Mouse (Mus musculus): Measurements from ENCODE around the gene Pik3r2.

Pik3r2 gene

DNA sequence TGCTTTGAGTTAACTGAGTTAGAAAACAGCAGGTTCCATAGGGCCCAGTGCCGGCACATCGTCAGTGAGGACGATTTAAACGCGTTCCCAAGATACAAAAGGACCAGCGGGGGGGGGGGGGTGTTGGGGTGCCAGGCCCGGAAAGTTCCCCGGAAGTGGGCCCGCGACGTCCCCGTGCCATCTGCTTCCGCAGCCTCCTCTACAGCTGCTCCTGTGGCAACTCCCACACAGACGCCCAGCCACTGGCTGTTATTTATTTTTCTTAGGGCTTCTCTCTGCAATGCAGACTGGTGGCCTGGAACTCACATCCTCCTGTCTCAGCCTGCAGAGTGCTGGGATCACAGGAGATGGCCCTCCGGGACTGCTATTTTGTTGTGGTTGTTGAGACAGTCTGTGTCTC, 24.6 kb upstream of the Pik3r2 start:
- no peak for DNase-seq (ENCODE audit: low read depth, low spot score)

DNA sequence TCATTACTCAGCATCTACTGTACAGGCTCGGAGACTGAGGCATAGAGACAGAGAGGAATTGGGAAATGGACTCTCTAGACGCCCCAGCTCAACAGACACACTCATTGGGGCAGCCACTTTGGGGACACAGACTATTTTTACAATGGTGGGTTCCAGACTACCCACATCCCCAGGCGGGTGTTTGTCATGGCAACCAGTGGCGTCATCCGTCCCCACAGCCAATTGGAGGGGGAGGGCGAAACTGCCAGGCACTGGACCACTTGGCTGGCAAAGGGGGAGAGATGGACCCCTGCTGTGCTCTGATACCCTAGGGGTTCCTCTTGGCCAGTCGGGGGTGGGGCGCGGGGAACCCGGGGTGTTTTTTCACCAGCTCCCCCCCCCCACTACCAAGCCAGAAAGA, 24.1 kb upstream of the Pik3r2 start:
- DNase-seq (ENCODE audit: low read depth, low spot score), result no peak

DNA sequence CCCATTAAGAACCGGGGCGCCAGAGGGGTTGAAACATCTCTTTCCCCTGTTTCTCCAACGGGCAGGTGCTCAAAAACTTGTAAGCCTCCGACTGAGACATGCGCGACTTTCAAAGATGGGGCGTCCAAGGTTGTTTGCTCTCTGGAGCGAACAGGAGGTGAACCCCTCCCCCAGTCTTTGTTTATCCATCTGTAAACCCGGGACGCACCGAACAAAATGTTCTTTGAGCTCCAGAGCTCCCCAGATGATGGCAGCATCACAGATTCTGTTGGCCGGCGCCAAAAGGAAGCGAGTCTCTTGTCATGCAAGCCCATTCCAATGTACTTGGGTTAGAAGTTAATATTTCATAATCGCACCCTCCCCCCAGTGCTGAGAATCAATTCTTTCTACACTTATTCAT, 21.8 kb upstream of the Pik3r2 start:
- DNase-seq (ENCODE audit: low read depth, low spot score), result no peak

DNA sequence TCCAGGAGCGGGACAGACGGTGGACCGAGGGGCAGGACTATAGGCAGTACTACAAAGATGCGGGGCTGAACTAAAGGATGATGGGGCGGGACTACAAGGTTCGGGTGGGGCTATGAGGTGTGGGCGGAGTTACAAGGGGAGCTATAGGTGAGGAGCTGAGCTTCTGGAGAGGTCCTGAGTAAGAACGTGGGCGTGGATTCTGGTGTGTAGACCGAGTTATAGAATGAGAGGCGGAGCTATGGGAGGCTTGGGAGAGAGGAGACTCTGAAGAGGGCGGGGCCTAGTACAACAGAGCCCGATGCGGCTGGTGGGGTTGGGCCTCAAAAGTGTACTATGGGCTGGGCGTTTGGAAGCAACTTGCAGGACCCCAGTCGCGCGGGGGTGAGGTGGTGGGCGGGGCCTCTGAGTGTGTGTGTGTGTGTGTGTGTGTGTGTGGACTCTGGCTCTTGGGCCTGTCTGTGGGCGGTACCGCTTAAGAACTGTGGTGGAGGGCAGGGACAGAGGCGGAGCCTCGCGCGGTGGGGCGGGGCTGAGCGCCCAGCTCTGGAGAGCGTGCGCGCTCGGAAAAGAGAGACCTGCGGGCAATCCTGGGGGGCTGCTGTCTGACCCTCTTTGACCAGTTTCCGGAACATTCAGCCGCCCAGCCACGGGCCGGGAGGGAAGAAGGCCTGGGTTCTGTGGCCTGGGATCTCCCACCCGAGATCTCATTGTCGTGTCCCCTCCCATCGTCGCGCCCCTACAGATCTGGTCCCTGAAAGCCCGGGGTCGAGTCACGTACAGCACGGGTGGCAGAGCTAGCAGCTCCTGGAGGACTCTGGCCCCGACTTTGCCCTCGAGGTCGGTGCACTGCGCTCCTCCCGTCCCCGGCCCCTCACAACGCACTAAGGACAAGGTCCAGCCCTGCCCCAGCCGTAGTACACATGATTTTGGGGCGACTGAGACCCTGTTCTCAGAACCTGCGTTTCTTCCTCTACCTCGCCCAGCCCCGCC, 20.9 kb upstream of the Pik3r2 start:
- DNase-seq (ENCODE audit: low read depth, low spot score), result peak; percentile 75

DNA sequence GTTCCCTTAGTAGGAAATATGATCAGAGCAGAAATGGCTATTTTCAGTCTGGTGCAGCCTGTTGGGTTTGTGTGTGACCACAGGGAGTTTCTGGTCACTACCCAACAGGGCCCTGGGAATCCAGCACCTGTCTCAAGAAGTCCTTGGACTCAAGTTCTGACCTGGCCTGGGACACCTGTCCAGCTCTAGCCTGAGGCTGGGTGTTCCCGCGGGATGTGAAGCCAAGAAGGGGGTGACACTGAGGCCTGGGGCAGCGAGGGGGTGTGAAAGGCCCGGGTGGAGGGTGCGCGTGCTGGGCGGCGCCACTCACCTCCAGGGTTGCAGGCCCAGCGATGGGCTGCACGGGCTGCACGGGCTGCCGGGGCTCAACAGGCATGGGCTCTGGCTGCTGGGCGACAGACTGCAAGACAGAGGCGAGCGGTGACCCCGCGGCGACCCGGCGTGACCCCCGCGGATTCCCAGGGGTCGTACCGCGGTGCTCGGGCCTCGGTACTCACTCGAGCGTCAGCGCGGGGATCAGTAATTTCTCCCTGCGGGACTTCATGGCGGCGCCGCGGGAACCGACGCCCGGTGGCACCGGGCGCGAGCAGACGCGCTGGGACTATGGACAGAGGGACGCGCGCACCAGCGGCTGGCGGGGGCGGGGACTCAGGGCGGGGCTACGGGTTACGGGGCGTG, 20.0 kb upstream of the Pik3r2 start:
- DNase-seq (ENCODE audit: low read depth, low spot score), result no peak

DNA sequence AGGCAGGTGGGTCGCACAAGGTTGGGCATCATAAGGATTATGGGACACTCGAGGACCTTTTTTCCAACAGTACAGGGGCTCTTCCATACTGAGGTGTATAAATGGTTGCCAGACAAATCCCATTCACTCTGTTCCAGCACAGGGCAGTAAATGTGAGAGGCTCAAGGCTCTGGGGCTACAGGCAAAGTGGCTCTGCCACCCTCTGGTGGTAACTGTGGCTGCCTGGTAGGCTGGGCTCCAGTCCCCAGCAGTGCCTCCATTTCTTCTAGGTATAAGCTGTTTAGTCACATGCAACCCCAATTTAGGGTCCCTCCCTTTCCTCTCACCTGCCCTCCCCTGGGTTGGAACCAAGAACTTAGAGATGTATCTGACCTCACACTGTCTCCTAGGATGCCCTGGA, 18.9 kb upstream of the Pik3r2 start:
- DNase-seq (ENCODE audit: low read depth, low spot score), result no peak

DNA sequence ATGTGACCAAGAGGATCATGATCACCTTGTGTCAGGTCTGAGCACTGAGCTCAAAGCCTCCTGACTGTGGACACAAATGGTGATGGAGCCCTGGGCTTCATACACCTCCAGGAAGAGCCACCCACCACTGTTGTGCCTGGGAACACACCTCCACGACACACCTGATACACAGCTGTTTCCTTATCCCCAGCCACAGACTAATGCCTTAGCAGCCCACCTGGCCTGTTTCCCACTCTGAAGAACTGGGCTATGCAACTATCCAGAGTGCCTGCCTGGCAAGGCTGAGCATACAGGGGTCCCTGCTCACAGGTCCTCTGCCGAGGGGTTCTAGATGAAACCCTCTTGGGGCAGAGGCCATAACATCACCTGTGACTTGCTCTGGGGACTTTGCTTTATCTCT, 17.7 kb upstream of the Pik3r2 start:
- no peak for DNase-seq (ENCODE audit: low read depth, low spot score)

DNA sequence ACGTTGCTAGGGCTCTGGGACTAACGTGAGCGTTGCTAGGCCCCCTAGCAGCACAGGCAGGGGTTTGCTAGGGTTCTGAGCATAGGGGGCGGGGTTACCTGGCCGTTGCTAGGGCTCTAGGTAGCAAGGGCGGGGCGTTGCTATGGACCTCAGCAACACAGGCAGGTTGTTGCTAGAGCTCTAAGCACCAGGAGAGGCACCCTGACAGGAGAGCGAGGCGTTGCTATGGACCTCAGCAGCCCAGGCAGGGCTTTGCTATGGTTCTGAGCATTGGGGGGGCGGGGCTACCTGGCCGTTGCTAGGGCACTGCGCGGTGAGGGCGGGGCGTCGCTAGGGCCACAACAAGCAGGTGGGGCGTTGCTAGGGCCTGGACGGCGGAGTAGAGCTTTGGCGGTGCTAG, 16.2 kb upstream of the Pik3r2 start:
- DNase-seq (ENCODE audit: low read depth, low spot score), result peak; percentile 81

DNA sequence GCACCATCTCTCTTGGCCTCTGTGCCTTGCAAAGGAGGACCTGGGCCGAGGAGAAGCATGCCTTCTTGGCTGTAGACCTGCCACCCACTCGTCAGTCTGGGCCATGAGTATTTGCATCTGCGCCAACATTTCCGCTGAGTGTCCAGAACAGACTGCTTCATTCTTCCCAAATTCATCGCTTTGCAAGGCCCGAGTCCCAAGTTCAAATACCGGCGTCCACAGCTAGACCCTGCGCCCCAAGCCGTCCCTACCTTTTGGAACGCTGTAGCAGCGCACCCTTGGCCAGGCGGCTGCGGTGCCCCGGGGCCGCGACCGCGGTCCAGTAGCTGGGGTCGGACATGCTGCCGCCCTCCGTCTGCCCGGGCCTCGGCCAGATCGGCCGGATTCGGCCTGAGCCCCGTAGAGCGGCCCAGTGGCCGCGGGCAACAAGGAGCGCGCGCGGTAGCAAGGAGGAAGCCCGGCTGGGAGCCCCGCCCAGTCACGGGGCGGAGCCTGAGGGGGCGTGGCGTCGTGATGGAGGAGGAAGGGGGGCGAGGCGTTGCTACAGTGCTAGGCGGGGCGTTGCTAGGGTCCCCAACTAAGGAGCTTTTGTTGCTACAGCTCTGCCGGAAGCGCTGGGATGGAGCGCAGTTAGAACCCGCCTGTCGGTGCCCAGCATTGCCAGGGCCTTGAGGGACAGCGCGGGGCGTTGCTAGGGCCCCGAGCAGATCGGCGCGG, 15.6 kb upstream of the Pik3r2 start:
- DNase-seq (ENCODE audit: low read depth, low spot score), result peak; percentile 97

DNA sequence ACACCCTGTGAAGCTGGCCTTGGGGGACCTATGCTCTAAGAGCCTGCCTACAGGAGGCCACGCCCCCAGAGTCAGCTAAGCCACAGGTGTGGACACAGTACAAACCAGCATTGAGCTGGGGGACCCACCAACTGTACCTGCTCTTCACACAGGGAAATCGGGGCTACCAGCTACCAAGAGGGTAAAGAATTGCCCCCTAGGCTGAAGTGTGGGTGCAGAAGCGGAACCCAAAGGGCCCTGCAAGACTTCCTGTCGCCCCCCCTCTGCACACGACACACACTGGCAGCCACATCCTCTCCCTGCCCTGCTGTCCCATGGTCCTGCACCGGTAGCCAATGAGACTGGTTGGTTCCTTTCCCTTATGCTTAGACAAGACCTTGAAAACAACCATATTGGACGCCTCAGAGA, 14.8 kb upstream of the Pik3r2 start:
- no peak for DNase-seq (ENCODE audit: low read depth, low spot score)

DNA sequence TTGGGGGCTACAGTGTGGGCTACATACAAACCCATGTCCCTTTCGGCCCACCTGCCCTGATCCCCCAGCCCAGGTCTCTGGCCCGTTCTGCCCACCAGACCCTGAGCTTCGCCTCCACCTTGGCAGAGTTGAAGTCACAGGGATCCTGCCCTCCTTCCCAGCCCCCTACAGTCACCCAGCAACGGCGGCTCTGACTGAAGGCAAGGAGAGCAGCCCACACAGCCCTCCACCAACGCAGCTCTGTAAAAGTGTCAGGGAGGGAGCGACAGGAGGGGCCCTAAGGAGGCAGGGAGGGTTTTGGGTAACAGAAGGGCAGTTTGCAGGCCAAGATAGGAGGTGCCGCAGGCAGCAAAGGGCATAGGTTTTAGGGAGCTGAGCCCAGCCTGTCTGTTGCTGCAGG, 14.3 kb upstream of the Pik3r2 start:
- no peak for DNase-seq (ENCODE audit: low read depth, low spot score)

DNA sequence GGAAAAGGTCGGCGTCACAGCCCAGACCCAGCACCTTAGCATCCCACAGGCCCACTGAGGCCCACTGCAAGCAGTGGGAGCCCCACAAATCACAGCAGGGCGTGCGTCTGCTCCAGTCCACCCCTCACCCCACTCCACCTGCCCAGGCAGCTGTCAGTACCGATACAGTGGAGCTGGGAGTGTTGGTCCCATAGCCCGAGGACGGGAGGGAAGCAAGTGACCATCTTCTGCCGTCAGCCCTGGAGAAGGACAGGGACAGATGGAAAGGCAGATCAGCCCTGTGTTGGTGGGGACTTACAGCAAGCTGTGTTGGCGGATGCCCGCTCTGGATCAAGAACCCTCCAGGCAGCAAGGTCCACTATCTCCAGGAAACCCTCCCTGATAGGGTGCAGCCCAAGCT, 12.5 kb upstream of the Pik3r2 start:
- DNase-seq (ENCODE audit: low read depth, low spot score), result no peak

DNA sequence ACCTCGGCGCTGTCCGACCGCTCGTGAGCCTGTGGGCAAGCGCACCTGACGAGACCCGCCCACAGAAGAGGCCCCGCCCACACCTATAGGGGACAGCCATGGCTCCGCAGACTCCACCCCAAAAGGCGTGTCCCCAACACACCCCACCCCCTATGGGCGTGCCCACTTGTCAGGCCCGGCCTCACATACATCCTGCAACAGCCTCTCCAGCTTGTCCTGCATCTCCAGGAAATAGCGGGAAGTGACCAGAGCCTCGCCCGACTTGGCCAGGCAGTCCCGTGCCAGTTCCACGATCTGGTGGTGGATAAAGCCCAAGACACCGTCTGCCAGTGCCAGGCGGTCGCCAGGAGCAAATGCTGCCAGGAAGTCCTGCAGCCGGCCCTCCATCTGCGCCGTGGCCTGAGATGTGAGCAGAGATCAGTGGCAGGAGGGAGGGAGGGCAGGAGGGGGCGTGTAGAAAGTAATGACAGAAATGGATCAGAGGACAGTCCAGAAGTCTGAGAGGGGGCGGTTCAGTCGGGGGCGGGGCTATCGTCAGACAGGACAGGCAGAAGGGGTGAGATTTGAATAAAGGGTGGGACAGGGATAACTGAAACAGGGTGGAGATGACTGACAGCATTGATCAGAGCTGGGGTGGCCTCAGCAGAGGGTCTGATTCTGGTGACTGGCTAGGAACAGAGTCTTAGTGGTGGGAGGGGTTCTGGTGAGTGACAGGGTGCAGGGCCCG, 11.6 kb upstream of the Pik3r2 start:
- DNase-seq (ENCODE audit: low read depth, low spot score), result no peak

DNA sequence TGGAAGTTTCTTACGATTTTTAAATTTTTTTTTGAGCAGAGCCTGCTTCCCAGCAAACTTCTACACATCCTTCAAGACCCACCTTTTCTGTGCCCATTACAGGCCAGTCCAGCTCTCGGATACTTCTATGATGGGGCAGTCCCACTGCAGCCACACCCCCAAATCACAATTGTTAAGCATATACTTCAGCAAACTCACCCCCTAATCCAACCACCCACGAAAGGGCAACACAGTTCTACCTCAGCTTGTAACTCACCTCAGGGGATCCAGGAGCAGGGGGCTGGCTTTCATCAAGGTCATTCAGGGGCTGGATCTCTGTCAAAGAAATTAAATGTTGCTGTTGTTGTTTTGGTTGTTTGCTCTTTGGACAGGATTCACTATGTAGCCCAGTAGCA, 10.5 kb upstream of the Pik3r2 start:
- no peak for DNase-seq (ENCODE audit: low read depth, low spot score)

DNA sequence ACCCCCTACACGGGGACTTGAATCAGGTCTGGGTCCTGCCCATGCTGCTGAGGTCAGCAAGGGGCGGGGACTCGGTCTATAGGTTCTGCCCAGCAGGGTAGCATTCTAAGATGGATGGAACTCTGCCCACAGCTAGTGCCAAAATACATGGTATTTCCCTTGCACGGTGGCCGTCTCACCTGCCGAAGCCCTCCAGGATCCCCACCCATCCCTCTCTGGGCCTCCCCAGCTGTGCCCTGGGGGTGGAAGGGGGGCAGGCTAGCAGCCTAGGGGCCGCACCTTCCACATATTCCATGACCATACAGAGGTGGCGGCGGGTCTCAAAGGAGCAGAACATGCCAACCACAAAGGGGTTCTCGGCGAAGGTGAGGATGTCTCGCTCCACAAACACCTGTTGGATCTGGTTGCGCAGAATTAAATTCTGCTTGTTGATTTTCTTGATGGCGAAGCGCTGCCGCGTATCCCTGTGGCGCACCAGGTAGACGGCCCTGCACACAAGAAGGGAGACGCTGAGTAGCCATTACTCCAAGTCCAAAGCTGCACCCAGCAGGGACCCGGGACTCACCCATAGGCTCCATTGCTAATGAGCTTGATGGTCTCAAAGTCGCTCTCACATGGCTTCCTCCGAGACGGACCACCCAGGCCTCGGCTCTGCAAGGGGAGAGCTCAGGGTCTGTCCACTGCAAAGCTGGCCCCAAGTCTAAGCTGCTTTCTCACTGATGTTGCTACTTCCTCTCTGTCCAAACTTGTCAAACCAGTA, 10.0 kb upstream of the Pik3r2 start:
- no peak for DNase-seq (ENCODE audit: low read depth, low spot score)

DNA sequence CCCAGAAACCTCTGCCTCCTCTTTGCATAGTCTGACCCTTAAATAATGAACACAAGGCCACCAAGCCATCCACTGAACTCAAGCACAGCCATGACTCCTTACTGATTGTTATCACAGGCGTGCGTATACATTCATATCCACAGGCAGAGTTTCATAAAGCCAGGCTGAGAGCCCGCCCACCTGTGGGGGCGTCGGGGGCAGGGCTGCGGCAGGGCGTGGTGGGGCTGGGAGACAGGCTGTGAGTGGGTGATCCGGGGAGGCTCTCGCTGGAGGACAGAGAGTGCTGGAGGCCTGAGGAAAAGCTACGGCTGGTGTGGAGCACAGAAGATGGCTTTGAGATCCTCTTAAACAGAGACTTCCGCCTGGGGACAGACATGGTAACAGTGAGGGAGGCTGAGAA, 3.6 kb upstream of the Pik3r2 start:
- no peak for DNase-seq (ENCODE audit: low read depth, low spot score)

DNA sequence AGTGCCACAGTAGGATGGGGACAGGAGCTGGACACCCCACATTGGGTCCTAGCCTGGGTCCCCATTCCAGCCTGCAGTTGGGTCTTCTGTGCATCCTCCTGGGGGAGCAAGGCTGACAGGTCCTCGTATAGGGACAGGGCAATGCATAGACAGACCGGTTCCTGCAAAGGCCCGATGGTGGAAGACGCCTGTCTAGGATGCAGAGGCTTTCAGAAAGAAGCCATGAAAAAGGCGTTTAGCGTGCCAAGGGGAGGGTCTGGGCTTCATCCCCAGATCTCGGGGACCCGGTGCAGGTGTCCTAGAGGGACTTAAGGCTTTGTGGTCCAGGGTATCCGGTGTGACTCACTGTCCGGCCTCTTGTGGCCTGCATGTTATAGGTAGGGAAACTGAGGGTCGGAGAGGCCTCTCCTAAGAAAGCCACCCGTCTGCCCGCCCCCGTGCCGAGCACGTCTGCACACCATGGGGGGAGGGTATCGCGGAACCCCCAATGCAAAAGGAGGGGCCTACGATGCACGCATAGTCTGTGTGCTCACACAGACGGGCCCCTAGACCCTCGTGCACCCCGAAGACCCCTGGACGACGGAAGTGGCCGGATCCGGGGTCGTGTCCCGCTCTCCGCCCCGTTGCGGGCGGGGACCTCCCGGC, 540 bp downstream of the Pik3r2 start:
- DNase-seq (ENCODE audit: low read depth, low spot score), result no peak

DNA sequence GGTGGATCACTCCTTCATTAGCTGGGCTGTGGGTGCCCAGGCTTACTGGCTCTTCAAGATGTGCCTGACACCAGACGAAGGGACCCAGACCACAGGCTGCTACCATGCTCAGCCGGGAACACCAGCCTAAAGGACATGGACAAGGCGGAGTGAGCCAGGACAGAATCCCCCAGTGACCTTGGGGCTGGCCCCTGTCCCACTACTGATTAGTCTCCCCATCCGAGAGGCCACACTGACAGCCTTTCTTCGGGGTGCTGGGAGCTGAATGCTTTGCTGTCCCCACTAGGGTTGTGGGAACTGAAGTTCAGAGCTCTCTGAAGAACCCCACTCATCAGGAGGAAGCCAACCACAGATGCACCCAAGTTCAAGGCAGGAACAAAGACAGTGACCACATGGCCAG, 1.3 kb downstream of the Pik3r2 start:
- DNase-seq (ENCODE audit: low read depth, low spot score), result no peak

DNA sequence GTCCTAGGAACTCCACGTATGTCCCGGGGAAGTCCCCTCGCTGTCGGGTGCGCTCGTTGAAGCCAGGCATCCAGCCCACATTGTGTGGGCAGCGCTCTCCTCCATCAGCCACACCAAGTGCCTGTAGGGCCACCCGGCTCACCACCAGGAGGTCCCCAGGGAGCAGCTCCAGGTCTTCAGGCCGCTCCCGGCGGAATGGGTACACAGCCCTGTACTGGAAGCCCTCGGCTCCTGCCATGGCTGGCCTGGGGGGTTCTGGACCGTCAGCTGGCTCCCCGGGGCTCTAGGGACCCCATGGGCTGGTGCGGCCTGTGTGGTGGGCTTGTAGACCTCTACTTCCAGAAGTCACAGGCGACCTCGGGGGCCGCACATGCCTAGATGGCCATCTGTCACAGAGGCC, 1.8 kb downstream of the Pik3r2 start:
- no peak for DNase-seq (ENCODE audit: low read depth, low spot score)

DNA sequence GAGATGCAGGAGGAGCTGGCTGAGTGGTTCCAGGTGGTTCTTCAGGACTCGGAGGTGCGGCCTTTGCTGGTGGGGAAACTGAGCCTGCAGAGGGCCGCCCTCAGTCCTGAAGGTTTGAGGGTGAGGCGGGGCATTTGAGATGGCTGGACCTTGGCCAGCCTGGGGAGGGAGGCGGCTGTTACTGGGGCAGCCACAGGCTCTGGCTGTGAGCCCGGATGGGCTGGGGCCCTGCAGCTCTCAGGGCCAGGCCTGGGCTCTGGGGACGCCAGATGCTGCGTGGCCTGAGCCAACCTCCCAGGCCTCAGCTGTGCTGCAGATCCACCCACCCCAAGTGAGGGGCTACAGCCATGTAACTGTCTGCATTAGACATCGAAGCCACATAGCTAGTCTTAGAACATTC, 2.7 kb downstream of the Pik3r2 start:
- DNase-seq (ENCODE audit: low read depth, low spot score), result no peak

DNA sequence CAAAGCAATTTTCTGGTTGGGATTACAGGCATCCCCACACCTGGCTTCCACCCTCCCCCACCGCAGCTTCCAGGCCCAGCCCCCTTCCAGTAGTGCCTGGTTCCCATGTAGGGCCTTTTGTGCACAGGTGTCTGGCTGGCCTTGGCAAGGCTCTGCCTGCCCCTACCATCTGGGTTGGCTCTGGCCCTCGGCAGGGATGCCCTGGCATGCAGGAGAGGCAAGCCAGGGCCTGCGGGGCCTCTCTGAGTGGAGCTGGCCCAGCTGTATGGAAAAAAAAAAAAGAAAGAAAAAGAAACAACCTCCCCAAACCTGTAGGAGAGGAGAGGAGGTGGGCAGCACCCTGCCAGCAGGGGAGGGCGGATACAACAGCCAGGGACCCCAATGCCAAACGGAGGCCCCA, 3.1 kb downstream of the Pik3r2 start:
- no peak for DNase-seq (ENCODE audit: low read depth, low spot score)
